Mouse (Mus musculus) liver, embryonic 14.5 days (tissue): ENCODE results near the gene Tmem190. TPM values are rescaled to one million over a fixed set of nuclear protein-coding genes. Genes with fewer than 3 reads are reported as not detected.
A peak's percentile ranks its signal among the peaks of the same experiment; 100 is the strongest.
"Not testable (repeated sequence)": the region's sequence is repeated elsewhere in the genome, so short reads cannot be mapped to it uniquely, and the experiment has no call there.

Experiments used
- ATAC-seq: fragments of 200-750 bp; cut with Nextera tagmentation; 2 replicates; pipeline ENCODE4 v1.8.0; 2017; ENCODE audit warnings: moderate number of reproducible peaks, mild to moderate bottlenecking, moderate library complexity; ENCODE audit not compliant: insufficient read depth
- DNase-seq, 3 experiments: peaks; one replicate each; pipeline ENCODE4 v3.0.0-alpha.2; 2012 to 2013; ENCODE audit warnings: low read depth in 3 of 3, low spot score in 3 of 3
- H3K27ac ChIP-seq: fragments of 300-500 bp; sonication (generic); 2 replicates; pipeline ENCODE4 v1.5.1; 2014; ENCODE audit warnings: moderate library complexity, mild to moderate bottlenecking, control low read depth, inconsistent platforms
- H3K27me3 ChIP-seq: fragments of 300-500 bp; sonication (generic); 2 replicates; pipeline ENCODE4 v1.6.1; 2014; ENCODE audit warnings: mild to moderate bottlenecking, low read length, moderate library complexity; ENCODE audit not compliant: control insufficient read depth, insufficient read depth
- H3K36me3 ChIP-seq: fragments of 300-500 bp; sonication (generic); replicated peaks from 2 replicates; pipeline ENCODE4 v1.6.1; 2014; ENCODE audit warnings: low read depth; ENCODE audit not compliant: control insufficient read depth, insufficient read depth
- H3K4me1 ChIP-seq, 2 experiments: fragments of 200-500 bp in 1 of 2; fragments of 300-500 bp in 1 of 2; sonication (generic) in 1 of 2; replicated peaks; 2 replicates each; pipeline ENCODE4 v1.6.1; 2012 to 2014; ENCODE audit warnings: antibody characterized with exemption in 1 of 2, inconsistent platforms in 1 of 2, low read length in 1 of 2; ENCODE audit not compliant: control insufficient read depth in 2 of 2, insufficient read depth in 2 of 2
- H3K4me2 ChIP-seq: fragments of 300-500 bp; sonication (generic); 2 replicates; pipeline ENCODE4 v1.6.1; 2014; ENCODE audit warnings: low read depth, mild to moderate bottlenecking, control low read depth, moderate library complexity
- H3K4me3 ChIP-seq, 2 experiments: fragments of 200-500 bp in 1 of 2; fragments of 300-500 bp in 1 of 2; sonication (generic) in 1 of 2; 2 replicates each; pipeline ENCODE4 v1.5.1; 2012 to 2014; ENCODE audit warnings: low read depth in 2 of 2, low read length in 2 of 2, mild to moderate bottlenecking in 2 of 2, control low read depth in 1 of 2, inconsistent platforms in 1 of 2, moderate library complexity in 1 of 2; ENCODE audit not compliant: insufficient read depth in 1 of 2
- H3K9ac ChIP-seq: fragments of 300-500 bp; sonication (generic); replicated peaks from 2 replicates; pipeline ENCODE4 v1.6.1; 2014; ENCODE audit warnings: mild to moderate bottlenecking, control low read depth, moderate library complexity
- H3K9me3 ChIP-seq: fragments of 300-500 bp; sonication (generic); 2 replicates; pipeline ENCODE4 v1.6.1; 2016; ENCODE audit warnings: low read length, mixed read lengths; ENCODE audit not compliant: control insufficient read depth
- CTCF ChIP-seq: IDR thresholded peaks from 2 replicates; pipeline ENCODE4 v1.5.1; 2016; ENCODE audit warnings: antibody characterized with exemption, low read depth, control low read depth
- EP300 ChIP-seq: IDR thresholded peaks from 2 replicates; pipeline ENCODE4 v1.6.1; 2016; ENCODE audit warnings: antibody characterized with exemption, low read depth
- WGBS: fragments of 180-500 bp; shearing (Covaris S2); extraction: QIAGEN DNeasy Blood & Tissue Kit; methylation state at CpG from one replicate; pipeline ENCODE4 v1.1.7; 2014; ENCODE audit not compliant: insufficient replicate concordance; 5-methylcytosine and 5-hydroxymethylcytosine counted together
- polyA plus RNA-seq, 2 experiments: library from polyadenylated mRNA; depleted of rRNA in 1 of 2; stranded (reverse) in 1 of 2; unstranded in 1 of 2; fragments of >200 nt; fragmentation: Nextera tagmentation in 1 of 2; extraction: Ambion mirVana in 1 of 2; gene quantifications; 2 replicates each; pipeline versions ENCODE4 v1.2.1 to v1.2.3; 2012 to 2014

Tmem190 gene
- polyA plus RNA-seq, 2 experiments, result not detected

- H3K4me3 ChIP-seq, result no peak overlapping the region
- WGBS, result 61% methylated on average over 7 of the region's 7 CpGs
- no peak for DNase-seq
- no peaks in the 10 kb centered on the region for H3K9me3 ChIP-seq
- no peak overlapping the region for H3K27ac ChIP-seq
- TF ChIP-seq EP300 (no peak), CTCF (peak; percentile 79)
- H3K9ac ChIP-seq, result no peak overlapping the region
- ATAC-seq, result no peak
- H3K4me2 ChIP-seq, result no peak overlapping the region
- H3K4me1 ChIP-seq, result peaks cover 3 to 13% of the 10 kb centered on the region in 2 experiments; a peak in 3 of 4 replicates
- no peaks in the 10 kb centered on the region for H3K27me3 ChIP-seq
- peaks cover 40% of the 10 kb centered on the region for H3K36me3 ChIP-seq
Observed at GRCm38 (mm10) chr7:4795767-4796433, 13.2 kb downstream of the Tmem190 start.

- no peak overlapping the region for H3K9ac ChIP-seq
Observed at GRCm38 (mm10) chr7:4802247-4802646, 19.5 kb downstream of the Tmem190 start.

GRCm38 (mm10) chr7:4806716-4807115, 24.0 kb downstream of the Tmem190 start:
- peak; percentile 76 to 89 (median 84) for DNase-seq
- peaks cover 69% of the 10 kb centered on the region for H3K36me3 ChIP-seq
- WGBS, result 32% methylated on average over 7 of the region's 7 CpGs
- TF ChIP-seq CTCF (peak; percentile 72), EP300 (peak; percentile 54; the same call in 1 of the 2 replicates)
- peak; percentile 81 for ATAC-seq
- H3K9me3 ChIP-seq, result no peaks in the 10 kb centered on the region
- no peak overlapping the region for H3K4me3 ChIP-seq
- no peaks in the 10 kb centered on the region for H3K27me3 ChIP-seq
- no peak overlapping the region for H3K9ac ChIP-seq
- H3K27ac ChIP-seq, result peak overlapping the region; percentile 81
- H3K4me2 ChIP-seq, result peak overlapping the region; percentile 41
- H3K4me1 ChIP-seq, result peaks cover 33% of the 10 kb centered on the region in 2 experiments

More at GRCm38 (mm10) chr7:4802247-4802646, 19.5 kb downstream of the Tmem190 start:
- Histone ChIP-seq H3K36me3 (peaks cover 35% of the 10 kb centered on the region), H3K4me1 (peaks cover 8% of the 10 kb centered on the region in 2 experiments), H3K4me2 (no peak overlapping the region), H3K4me3 (no peak overlapping the region), H3K9me3 (no peaks in the 10 kb centered on the region), H3K27me3 (no peaks in the 10 kb centered on the region), H3K27ac (no peak overlapping the region)
- DNase-seq (no peak), ATAC-seq (no peak)
- TF ChIP-seq EP300 (no peak), CTCF (no peak)

GRCm38 (mm10) chr7:4811131-4811530, 28.4 kb downstream of the Tmem190 start:
- H3K36me3 ChIP-seq, result peaks cover 49% of the 10 kb centered on the region

GRCm38 (mm10) chr7:4811842-4812302, 29.1 kb downstream of the Tmem190 start:
- Histone ChIP-seq H3K4me1 (peaks cover 35 to 36% of the 10 kb centered on the region in 2 experiments), H3K36me3 (peaks cover 42% of the 10 kb centered on the region), H3K9me3 (no peaks in the 10 kb centered on the region), H3K27me3 (no peaks in the 10 kb centered on the region), H3K9ac (peak overlapping the region; percentile 95), H3K27ac (peak overlapping the region; percentile 82), H3K4me3 (peak overlapping the region; percentile 100), H3K4me2 (peak overlapping the region; percentile 98)
- ATAC-seq (peak; percentile 9; the same call in 1 of the 2 replicates), DNase-seq (no peak)
- TF ChIP-seq CTCF (no peak), EP300 (no peak)
- WGBS, result under 1% methylated on average over 23 of the region's 36 CpGs

More at GRCm38 (mm10) chr7:4811131-4811530, 28.4 kb downstream of the Tmem190 start:
- H3K4me3 ChIP-seq, result peak overlapping the region; percentile 100
- not testable (repeated sequence) for H3K27me3 ChIP-seq, DNase-seq, ATAC-seq, H3K9me3 ChIP-seq
- H3K4me1 ChIP-seq, result peaks cover 39 to 40% of the 10 kb centered on the region in 2 experiments
- peak overlapping the region; percentile 95 for H3K9ac ChIP-seq
- peak overlapping the region; percentile 98 for H3K4me2 ChIP-seq
- WGBS, result 11% methylated on average over 10 of the region's 10 CpGs
- peak overlapping the region; percentile 82 for H3K27ac ChIP-seq
